Mouse (Mus musculus) layer of hippocampus, adult 9-11 months (tissue): ENCODE data around the gene Hsf5.

Source experiments
- DNase-seq: peaks from one replicate; pipeline ENCODE4 v3.0.0; 2022

Hsf5 gene

GRCm38 (mm10) chr11:87616790-87617474 is at the start of gene Hsf5:
Gene Hsf5, plus strand, starts transcription at chr11:87617164.
- no peak for DNase-seq

- no peak for DNase-seq
Measured at GRCm38 (mm10) chr11:87568255-87568953, 48.6 kb upstream of the Hsf5 start, which contains the start of gene Sept4. Gene Sept4, plus strand, starts transcription at chr11:87568903.

- no peak for DNase-seq
Measured at GRCm38 (mm10) chr11:87570743-87571142, 46.2 kb upstream of the Hsf5 start.

- no peak for DNase-seq
Measured at GRCm38 (mm10) chr11:87571361-87571950, 45.5 kb upstream of the Hsf5 start.

GRCm38 (mm10) chr11:87573751-87574150 is 43.2 kb upstream of the Hsf5 start:
- no peak for DNase-seq

GRCm38 (mm10) chr11:87574520-87575180 is 42.3 kb upstream of the Hsf5 start:
- no peak for DNase-seq

GRCm38 (mm10) chr11:87577601-87578248 is 39.2 kb upstream of the Hsf5 start:
- DNase-seq: no peak

- DNase-seq: peak; percentile 73
Measured at GRCm38 (mm10) chr11:87578249-87578962, 38.6 kb upstream of the Hsf5 start.

GRCm38 (mm10) chr11:87578963-87579601 is 37.9 kb upstream of the Hsf5 start:
- no peak for DNase-seq

- DNase-seq: no peak
Measured at GRCm38 (mm10) chr11:87579713-87580112, 37.3 kb upstream of the Hsf5 start.

- DNase-seq: no peak
Measured at GRCm38 (mm10) chr11:87580543-87581085, 36.4 kb upstream of the Hsf5 start.

- no peak for DNase-seq
Measured at GRCm38 (mm10) chr11:87581161-87581865, 35.7 kb upstream of the Hsf5 start.

- DNase-seq: peak; percentile 87
Measured at GRCm38 (mm10) chr11:87581933-87582710, 34.8 kb upstream of the Hsf5 start.

GRCm38 (mm10) chr11:87583291-87584034 is 33.5 kb upstream of the Hsf5 start:
- no peak for DNase-seq

GRCm38 (mm10) chr11:87584711-87585505 is 32.1 kb upstream of the Hsf5 start:
- no peak for DNase-seq

- DNase-seq: no peak
Measured at GRCm38 (mm10) chr11:87587211-87587874, 29.6 kb upstream of the Hsf5 start.

- DNase-seq: no peak
Measured at GRCm38 (mm10) chr11:87589605-87590004, 27.4 kb upstream of the Hsf5 start.
